Mouse (Mus musculus): ENCODE measurements around the gene Prickle1. TPM values are rescaled to one million over a fixed set of nuclear protein-coding genes. Genes with fewer than 3 reads are reported as not detected.

Prickle1 gene
- total and polyA plus RNA-seq, 2 experiments from 2014 or later, result 15.1 to 15.6 TPM

GRCm38 (mm10) chr15:93611536-93612300 is 16.0 kb upstream of the Prickle1 start:
- no peak overlapping the region for H3K4me3 ChIP-seq (ENCODE audit: low read depth, low read length)
- H3K27me3 ChIP-seq (ENCODE audit: insufficient read depth, low read length), result no peaks in the 10 kb centered on the region
- DNase-seq (no peak), ATAC-seq (no peak)
- H3K4me1 ChIP-seq (ENCODE audit: insufficient read depth), result no peaks in the 10 kb centered on the region
- no peak overlapping the region for H3K4me2 ChIP-seq (ENCODE audit: low read depth)
- H3K36me3 ChIP-seq (ENCODE audit: insufficient read depth), result no peaks in the 10 kb centered on the region
- H3K9ac ChIP-seq, result no peak overlapping the region
- no peak for TF ChIP-seq CTCF (IDR thresholded peaks at IDR 0.05; ENCODE audit: low read depth)
- no peaks in the 10 kb centered on the region for H3K9me3 ChIP-seq (ENCODE audit: low read length)
- WGBS, result 88% methylated on average over 16 of the region's 16 CpGs
- no peak overlapping the region for H3K27ac ChIP-seq (ENCODE audit: low read depth, low read length)

- ATAC-seq, result no peak
- TF ChIP-seq CTCF (IDR thresholded peaks at IDR 0.05; ENCODE audit: low read depth), result no peak
- no peak for DNase-seq
- H3K27ac ChIP-seq (ENCODE audit: low read depth, low read length), result no peak overlapping the region
- no peaks in the 10 kb centered on the region for H3K9me3 ChIP-seq (ENCODE audit: low read length)
- 78% methylated on average over 19 of the region's 19 CpGs for WGBS
- H3K36me3 ChIP-seq (ENCODE audit: insufficient read depth), result no peaks in the 10 kb centered on the region
- no peak overlapping the region for H3K4me3 ChIP-seq (ENCODE audit: low read depth, low read length)
- H3K4me1 ChIP-seq (ENCODE audit: insufficient read depth), result no peaks in the 10 kb centered on the region
- no peaks in the 10 kb centered on the region for H3K27me3 ChIP-seq (ENCODE audit: insufficient read depth, low read length)
- no peak overlapping the region for H3K9ac ChIP-seq
- no peak overlapping the region for H3K4me2 ChIP-seq (ENCODE audit: low read depth)
Observed at GRCm38 (mm10) chr15:93610721-93611201, 15.1 kb upstream of the Prickle1 start.

- Histone ChIP-seq H3K4me2 (ENCODE audit: low read depth) (no peak overlapping the region), H3K27ac (ENCODE audit: low read depth, low read length) (no peak overlapping the region), H3K9ac (no peak overlapping the region), H3K4me3 (ENCODE audit: low read depth, low read length) (no peak overlapping the region), H3K36me3 (ENCODE audit: insufficient read depth) (no peaks in the 10 kb centered on the region), H3K27me3 (ENCODE audit: insufficient read depth, low read length) (no peaks in the 10 kb centered on the region), H3K4me1 (ENCODE audit: insufficient read depth) (no peaks in the 10 kb centered on the region), H3K9me3 (ENCODE audit: low read length) (no peaks in the 10 kb centered on the region)
- no peak for ATAC-seq
- 81% methylated on average over 18 of the region's 18 CpGs for WGBS
- DNase-seq, result no peak
- no peak for TF ChIP-seq CTCF (IDR thresholded peaks at IDR 0.05; ENCODE audit: low read depth)
Observed at GRCm38 (mm10) chr15:93610288-93610687, 14.6 kb upstream of the Prickle1 start.

- Histone ChIP-seq H3K4me1 (ENCODE audit: insufficient read depth) (no peaks in the 10 kb centered on the region), H3K4me2 (ENCODE audit: low read depth) (no peak overlapping the region), H3K27ac (ENCODE audit: low read depth, low read length) (no peak overlapping the region), H3K9ac (no peak overlapping the region), H3K4me3 (ENCODE audit: low read depth, low read length) (no peak overlapping the region), H3K27me3 (ENCODE audit: insufficient read depth, low read length) (no peaks in the 10 kb centered on the region), H3K36me3 (ENCODE audit: insufficient read depth) (no peaks in the 10 kb centered on the region), H3K9me3 (ENCODE audit: low read length) (no peaks in the 10 kb centered on the region)
- no peak for DNase-seq
- TF ChIP-seq CTCF (IDR thresholded peaks at IDR 0.05; ENCODE audit: low read depth), result no peak
- WGBS, result 94% methylated on average over 6 of the region's 6 CpGs
- ATAC-seq, result no peak
Observed at GRCm38 (mm10) chr15:93602850-93603249, 7.2 kb upstream of the Prickle1 start.

- TF ChIP-seq CTCF (IDR thresholded peaks at IDR 0.05; ENCODE audit: low read depth), result no peak
- Histone ChIP-seq H3K4me3 (ENCODE audit: low read depth, low read length) (no peak overlapping the region), H3K9me3 (ENCODE audit: low read length) (no peaks in the 10 kb centered on the region), H3K9ac (no peak overlapping the region), H3K4me1 (ENCODE audit: insufficient read depth) (no peaks in the 10 kb centered on the region), H3K27me3 (ENCODE audit: insufficient read depth, low read length) (peaks cover 3% of the 10 kb centered on the region; the same call in 1 of the 2 replicates), H3K36me3 (ENCODE audit: insufficient read depth) (no peaks in the 10 kb centered on the region), H3K4me2 (ENCODE audit: low read depth) (no peak overlapping the region), H3K27ac (ENCODE audit: low read depth, low read length) (no peak overlapping the region)
- DNase-seq (no peak), ATAC-seq (no peak)
- 91% methylated on average over 13 of the region's 13 CpGs for WGBS
Observed at GRCm38 (mm10) chr15:93601461-93602015, 5.8 kb upstream of the Prickle1 start.

GRCm38 (mm10) chr15:93596991-93597390 is 1.3 kb upstream of the Prickle1 start:
- Histone ChIP-seq H3K4me2 (ENCODE audit: low read depth) (peak overlapping the region; percentile 90; the same call in 1 of the 2 replicates), H3K4me1 (ENCODE audit: insufficient read depth) (no peaks in the 10 kb centered on the region), H3K36me3 (ENCODE audit: insufficient read depth) (no peaks in the 10 kb centered on the region), H3K27me3 (ENCODE audit: insufficient read depth, low read length) (peaks cover 4% of the 10 kb centered on the region; the same call in 1 of the 2 replicates), H3K4me3 (ENCODE audit: low read depth, low read length) (no peak overlapping the region), H3K9me3 (ENCODE audit: low read length) (no peaks in the 10 kb centered on the region), H3K27ac (ENCODE audit: low read depth, low read length) (no peak overlapping the region), H3K9ac (no peak overlapping the region)
- WGBS, result 62% methylated on average over 11 of the region's 11 CpGs
- DNase-seq (no peak), ATAC-seq (no peak)
- TF ChIP-seq CTCF (IDR thresholded peaks at IDR 0.05; ENCODE audit: low read depth), result no peak

GRCm38 (mm10) chr15:93596285-93596684 is 594 bp upstream of the Prickle1 start:
- Histone ChIP-seq H3K4me1 (ENCODE audit: insufficient read depth) (peaks cover 4% of the 10 kb centered on the region; the same call in 1 of the 2 replicates), H3K36me3 (ENCODE audit: insufficient read depth) (no peaks in the 10 kb centered on the region), H3K9ac (peak overlapping the region; percentile 82), H3K27me3 (ENCODE audit: insufficient read depth, low read length) (peaks cover 4% of the 10 kb centered on the region; the same call in 1 of the 2 replicates), H3K27ac (ENCODE audit: low read depth, low read length) (peak overlapping the region; percentile 84), H3K9me3 (ENCODE audit: low read length) (no peaks in the 10 kb centered on the region), H3K4me2 (ENCODE audit: low read depth) (peak overlapping the region; percentile 90), H3K4me3 (ENCODE audit: low read depth, low read length) (peak overlapping the region; percentile 84)
- peak; percentile 60 for DNase-seq
- ATAC-seq, result peak; percentile 27
- under 1% methylated on average over 11 of the region's 11 CpGs for WGBS
- TF ChIP-seq CTCF (IDR thresholded peaks at IDR 0.05; ENCODE audit: low read depth), result no peak

Measured in forebrain, postnatal 0 days (tissue).